Mouse (Mus musculus): ENCODE measurements around the gene Igdcc3. TPM values are rescaled to one million over a fixed set of nuclear protein-coding genes. Genes with fewer than 3 reads are reported as not detected.

Gene Igdcc3
- polyA plus RNA-seq, 1 experiment from 2014 or later: 2.4 TPM

DNA sequence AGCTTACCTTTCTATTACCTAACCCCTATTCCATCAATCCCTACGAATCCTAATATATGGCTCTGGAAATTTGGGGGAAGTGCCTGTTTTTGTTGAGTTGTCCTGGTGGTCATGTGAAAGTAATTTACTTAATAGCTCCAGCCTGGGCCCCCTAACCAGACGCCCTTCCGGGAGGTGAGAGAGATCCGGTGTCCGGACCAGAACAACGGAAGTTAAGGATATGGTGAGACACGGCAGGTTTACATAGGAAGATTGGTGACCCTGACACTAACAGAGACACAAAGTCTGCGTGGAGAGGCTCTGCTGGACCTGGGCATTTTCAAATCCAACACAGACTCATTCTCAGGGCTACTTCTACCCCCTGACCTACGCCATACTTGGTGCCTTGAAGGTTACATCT is 25.4 kb downstream of the Igdcc3 start:
- Histone ChIP-seq H3K4me2 (ENCODE audit: low read length) (no peak overlapping the region), H3K4me3 (replicated peaks; ENCODE audit: low read depth, low read length) (no peak overlapping the region), H3K36me3 (ENCODE audit: insufficient read depth, low read length) (no peaks in the 10 kb centered on the region), H3K4me1 (replicated peaks; ENCODE audit: insufficient read depth, low read length) (peaks cover 17% of the 10 kb centered on the region; the same call in 1 of the 2 replicates), H3K27ac (no peak overlapping the region), H3K9me3 (replicated peaks; ENCODE audit: low read length) (no peaks in the 10 kb centered on the region), H3K27me3 (ENCODE audit: insufficient read depth, low read length) (peaks cover 10% of the 10 kb centered on the region), H3K9ac (ENCODE audit: low read depth, low read length) (no peak overlapping the region)
- 31% methylated on average over 9 of the region's 9 CpGs for WGBS
- no peak for TF ChIP-seq CTCF (IDR thresholded peaks at IDR 0.05; ENCODE audit: low read depth)
- DNase-seq (ENCODE audit: low spot score): no peak
- ATAC-seq (replicated peaks; ENCODE audit: low FRiP score, low read depth): no peak

DNA sequence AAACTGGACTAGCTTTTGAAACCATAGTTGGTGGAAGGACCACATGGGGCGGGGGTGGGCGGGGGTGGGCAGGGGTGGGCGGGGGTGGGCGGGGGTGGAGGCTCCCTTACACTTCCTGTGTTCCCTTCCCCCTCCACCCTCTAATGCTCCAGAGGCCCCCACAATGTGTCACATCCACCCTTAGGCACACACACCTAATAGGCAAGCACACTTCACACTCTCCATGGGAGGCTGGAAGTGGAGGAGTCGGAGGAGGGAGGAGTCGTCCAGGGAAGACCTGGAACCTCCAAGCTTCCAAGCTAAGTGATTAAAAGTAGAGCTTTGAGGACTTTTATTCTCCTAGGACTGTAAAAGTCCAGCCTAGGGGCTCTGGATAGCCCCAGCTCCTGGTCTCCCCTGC is 27.5 kb downstream of the Igdcc3 start:
- peaks cover 4% of the 10 kb centered on the region; the same call in 1 of the 2 replicates for H3K27me3 ChIP-seq (ENCODE audit: insufficient read depth, low read length)
- no peak overlapping the region for H3K9ac ChIP-seq (ENCODE audit: low read depth, low read length)
- H3K4me3 ChIP-seq (replicated peaks; ENCODE audit: low read depth, low read length): no peak overlapping the region
- DNase-seq (ENCODE audit: low spot score) (no peak), ATAC-seq (replicated peaks; ENCODE audit: low FRiP score, low read depth) (no peak)
- H3K27ac ChIP-seq: no peak overlapping the region
- TF ChIP-seq CTCF (IDR thresholded peaks at IDR 0.05; ENCODE audit: low read depth): no peak
- peaks cover 5% of the 10 kb centered on the region; the same call in 1 of the 2 replicates for H3K4me1 ChIP-seq (replicated peaks; ENCODE audit: insufficient read depth, low read length)
- no peak overlapping the region for H3K4me2 ChIP-seq (ENCODE audit: low read length)
- H3K9me3 ChIP-seq (replicated peaks; ENCODE audit: low read length): no peaks in the 10 kb centered on the region
- no peaks in the 10 kb centered on the region for H3K36me3 ChIP-seq (ENCODE audit: insufficient read depth, low read length)
- WGBS: 24% methylated on average over 5 of the region's 6 CpGs

DNA sequence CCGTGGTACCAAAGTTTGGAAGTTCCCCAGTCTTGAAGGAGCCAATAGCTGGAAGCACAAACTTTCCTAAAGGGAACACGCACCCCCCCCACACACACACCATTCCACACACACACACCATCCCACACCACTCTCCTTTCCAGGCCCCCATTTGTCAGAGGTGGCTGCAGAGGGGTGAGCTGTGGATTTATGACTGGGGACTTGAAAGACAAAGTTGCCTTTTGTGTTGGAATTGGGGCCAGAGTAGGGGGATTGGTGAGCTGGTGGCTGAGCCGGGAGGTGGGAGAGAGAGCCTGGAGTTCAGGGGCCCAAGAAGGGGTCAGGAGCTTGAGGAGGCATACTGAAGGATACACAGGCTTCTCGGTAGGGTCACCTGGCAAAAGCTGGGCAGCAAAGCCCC is 28.0 kb downstream of the Igdcc3 start:
- DNase-seq (ENCODE audit: low spot score): no peak
- Histone ChIP-seq H3K36me3 (ENCODE audit: insufficient read depth, low read length) (no peaks in the 10 kb centered on the region), H3K27me3 (ENCODE audit: insufficient read depth, low read length) (peaks cover 4% of the 10 kb centered on the region; the same call in 1 of the 2 replicates), H3K4me3 (replicated peaks; ENCODE audit: low read depth, low read length) (no peak overlapping the region), H3K9me3 (replicated peaks; ENCODE audit: low read length) (no peaks in the 10 kb centered on the region), H3K27ac (no peak overlapping the region), H3K4me2 (ENCODE audit: low read length) (no peak overlapping the region), H3K4me1 (replicated peaks; ENCODE audit: insufficient read depth, low read length) (peaks cover 4% of the 10 kb centered on the region; the same call in 1 of the 2 replicates), H3K9ac (ENCODE audit: low read depth, low read length) (no peak overlapping the region)
- 27% methylated on average over 4 of the region's 4 CpGs for WGBS
- no peak for TF ChIP-seq CTCF (IDR thresholded peaks at IDR 0.05; ENCODE audit: low read depth)
- ATAC-seq (replicated peaks; ENCODE audit: low FRiP score, low read depth): no peak

DNA sequence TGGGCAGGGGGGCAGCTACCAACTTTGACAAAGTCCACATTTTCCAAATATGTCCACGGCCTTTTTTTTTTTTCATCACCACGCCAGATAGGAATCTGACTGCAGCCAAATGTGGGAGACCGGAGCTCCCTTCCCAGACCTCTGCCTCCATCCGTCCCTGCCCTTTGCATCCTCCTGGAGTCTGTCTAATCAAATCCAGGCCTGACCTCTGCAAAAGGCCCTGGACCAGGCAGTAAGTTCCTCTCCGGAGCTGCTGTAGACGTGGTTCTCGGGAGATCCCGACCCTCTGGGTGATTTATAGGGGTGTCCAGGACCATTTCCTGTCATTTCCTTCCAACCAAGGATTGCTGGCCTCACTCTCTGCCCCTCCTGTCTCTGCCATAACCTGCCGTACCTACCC is 31.7 kb downstream of the Igdcc3 start:
- Histone ChIP-seq H3K4me2 (ENCODE audit: low read length) (no peak overlapping the region), H3K27me3 (ENCODE audit: insufficient read depth, low read length) (no peaks in the 10 kb centered on the region), H3K36me3 (ENCODE audit: insufficient read depth, low read length) (no peaks in the 10 kb centered on the region), H3K4me3 (replicated peaks; ENCODE audit: low read depth, low read length) (no peak overlapping the region), H3K4me1 (replicated peaks; ENCODE audit: insufficient read depth, low read length) (peaks cover 11% of the 10 kb centered on the region; the same call in 1 of the 2 replicates), H3K27ac (no peak overlapping the region), H3K9ac (ENCODE audit: low read depth, low read length) (no peak overlapping the region), H3K9me3 (replicated peaks; ENCODE audit: low read length) (no peaks in the 10 kb centered on the region)
- ATAC-seq (replicated peaks; ENCODE audit: low FRiP score, low read depth) (no peak), DNase-seq (ENCODE audit: low spot score) (no peak)
- no peak for TF ChIP-seq CTCF (IDR thresholded peaks at IDR 0.05; ENCODE audit: low read depth)
- 22% methylated on average over 9 of the region's 9 CpGs for WGBS

DNA sequence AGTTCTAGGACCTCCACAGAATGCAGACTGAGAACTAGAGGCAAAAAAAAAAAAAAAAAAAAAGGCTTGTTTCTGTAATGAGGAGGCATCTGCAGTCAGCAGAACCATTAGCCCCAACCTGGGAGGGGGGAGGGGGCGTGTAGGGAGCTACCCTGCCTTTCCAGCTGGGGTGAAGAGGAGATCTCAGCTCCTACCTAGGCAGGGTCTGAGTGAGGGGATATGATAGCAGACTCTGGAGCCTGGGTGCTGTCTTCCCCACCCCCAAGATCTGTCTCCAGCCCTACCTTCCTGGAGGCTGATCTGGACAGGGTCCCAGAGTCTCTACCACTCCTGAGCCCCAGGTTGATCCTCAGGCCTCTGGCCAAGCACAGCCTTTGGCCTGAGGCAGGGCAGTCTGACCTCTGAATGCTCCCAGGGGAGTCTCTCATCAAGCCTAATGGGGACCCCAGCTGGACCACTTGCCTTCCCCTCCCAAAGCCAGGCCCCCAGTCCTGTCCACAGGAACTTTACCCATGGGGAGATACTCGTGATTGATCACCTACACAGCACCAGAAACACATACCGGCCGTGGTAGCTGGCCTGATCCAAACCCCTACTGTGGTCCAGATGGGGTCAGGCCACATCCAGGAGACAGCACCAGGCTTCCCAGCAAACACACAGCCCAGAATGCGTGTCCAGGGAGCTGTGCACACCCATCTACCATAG is 34.4 kb downstream of the Igdcc3 start:
- Histone ChIP-seq H3K36me3 (ENCODE audit: insufficient read depth, low read length) (no peaks in the 10 kb centered on the region), H3K4me1 (replicated peaks; ENCODE audit: insufficient read depth, low read length) (peaks cover 19% of the 10 kb centered on the region), H3K4me2 (ENCODE audit: low read length) (no peak overlapping the region), H3K9me3 (replicated peaks; ENCODE audit: low read length) (no peaks in the 10 kb centered on the region), H3K4me3 (replicated peaks; ENCODE audit: low read depth, low read length) (no peak overlapping the region), H3K27ac (no peak overlapping the region), H3K27me3 (ENCODE audit: insufficient read depth, low read length) (no peaks in the 10 kb centered on the region), H3K9ac (ENCODE audit: low read depth, low read length) (no peak overlapping the region)
- no peak for TF ChIP-seq CTCF (IDR thresholded peaks at IDR 0.05; ENCODE audit: low read depth)
- ATAC-seq (replicated peaks; ENCODE audit: low FRiP score, low read depth): no peak
- DNase-seq (ENCODE audit: low spot score): no peak
- WGBS: 48% methylated on average over 5 of the region's 5 CpGs

DNA sequence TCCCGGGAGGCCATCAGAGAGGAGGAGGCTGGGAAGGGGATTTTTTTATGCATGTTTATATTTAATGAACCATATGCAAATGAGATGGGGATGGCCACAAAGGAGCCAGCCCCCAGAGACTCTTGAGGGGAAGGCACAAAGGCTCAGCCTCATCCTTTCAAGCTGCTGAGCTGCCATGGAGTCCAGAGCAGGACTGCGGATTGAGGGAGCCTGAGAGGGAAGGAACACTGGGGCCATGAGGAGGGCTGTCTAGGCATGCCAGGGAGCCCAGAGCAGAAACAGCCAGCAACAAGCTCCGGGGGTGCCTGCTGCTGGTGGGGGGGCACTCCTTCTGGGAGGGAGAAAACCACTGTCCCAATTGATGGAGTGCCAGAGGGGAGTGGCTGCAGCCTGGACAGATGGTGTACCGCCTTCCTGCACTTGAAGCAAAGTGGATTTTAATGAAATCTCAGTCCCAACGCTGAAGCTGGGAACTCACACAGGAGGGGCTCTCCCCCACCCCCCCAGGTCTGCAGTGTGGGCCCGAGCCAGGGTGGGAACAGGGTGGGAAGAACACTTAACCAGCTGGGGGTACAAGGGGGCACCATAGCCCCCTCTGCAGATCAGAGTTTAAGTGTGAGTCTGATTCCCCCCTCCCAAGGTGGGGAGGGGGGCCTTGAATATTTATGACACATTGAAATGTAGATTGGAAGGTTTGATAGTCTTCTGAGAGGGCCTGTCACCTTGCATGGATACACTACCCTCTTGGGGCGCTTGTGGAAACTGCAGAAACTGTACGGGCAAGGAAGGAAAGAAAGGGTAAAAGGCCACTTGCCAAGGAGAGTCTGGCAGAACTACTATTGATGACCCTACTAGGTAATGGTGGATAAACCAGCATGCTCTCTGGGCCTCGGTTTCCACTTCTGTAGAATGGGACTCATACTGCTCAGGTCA is 35.2 kb downstream of the Igdcc3 start:
- 44% methylated on average over 9 of the region's 9 CpGs for WGBS
- no peaks in the 10 kb centered on the region for H3K27me3 ChIP-seq (ENCODE audit: insufficient read depth, low read length)
- no peaks in the 10 kb centered on the region for H3K9me3 ChIP-seq (replicated peaks; ENCODE audit: low read length)
- no peak overlapping the region for H3K4me3 ChIP-seq (replicated peaks; ENCODE audit: low read depth, low read length)
- no peak for ATAC-seq (replicated peaks; ENCODE audit: low FRiP score, low read depth)
- H3K4me2 ChIP-seq (ENCODE audit: low read length): no peak overlapping the region
- peak; percentile 44; the same call in 1 of the 2 replicates for TF ChIP-seq CTCF (IDR thresholded peaks at IDR 0.05; ENCODE audit: low read depth)
- H3K4me1 ChIP-seq (replicated peaks; ENCODE audit: insufficient read depth, low read length): peaks cover 25% of the 10 kb centered on the region
- no peak overlapping the region for H3K9ac ChIP-seq (ENCODE audit: low read depth, low read length)
- no peaks in the 10 kb centered on the region for H3K36me3 ChIP-seq (ENCODE audit: insufficient read depth, low read length)
- H3K27ac ChIP-seq: no peak overlapping the region
- no peak for DNase-seq (ENCODE audit: low spot score)
